Mouse (Mus musculus) limb, embryonic 14.5 days (tissue): Measurements from ENCODE around the gene Gna14. TPM values are rescaled to one million over a fixed set of nuclear protein-coding genes. Genes with fewer than 3 reads are reported as not detected.
A peak's percentile ranks its signal among the peaks of the same experiment; 100 is the strongest.

Experiments used
- ATAC-seq: fragments of 200-750 bp; cut with Nextera tagmentation; 2 replicates; pipeline ENCODE4 v1.8.0; 2017; ENCODE audit warnings: low read depth, moderate number of reproducible peaks, moderate TSS enrichment; ENCODE audit not compliant: low FRiP score
- DNase-seq: peaks from one replicate; pipeline ENCODE4 v3.0.0-alpha.2; 2015; ENCODE audit warnings: low spot score
- H3K27ac ChIP-seq: fragments of 300-500 bp; sonication (generic); replicated peaks from 2 replicates; pipeline ENCODE4 v1.5.1; 2014; ENCODE audit warnings: low read depth, mild to moderate bottlenecking, low read length, moderate library complexity, mixed read lengths
- H3K27me3 ChIP-seq: fragments of 300-500 bp; sonication (generic); 2 replicates; pipeline ENCODE4 v1.6.1; 2014; ENCODE audit warnings: low read length, mixed read lengths; ENCODE audit not compliant: control insufficient read depth, insufficient read depth
- H3K36me3 ChIP-seq: fragments of 300-500 bp; sonication (generic); 2 replicates; pipeline ENCODE4 v1.6.1; 2014; ENCODE audit warnings: mild to moderate bottlenecking, low read length, moderate library complexity, mixed read lengths; ENCODE audit not compliant: control insufficient read depth, insufficient read depth
- H3K4me1 ChIP-seq: fragments of 300-500 bp; sonication (generic); 2 replicates; pipeline ENCODE4 v1.6.1; 2014; ENCODE audit warnings: antibody characterized with exemption, low read length, mixed read lengths; ENCODE audit not compliant: control insufficient read depth, insufficient read depth
- H3K4me2 ChIP-seq: fragments of 300-500 bp; sonication (generic); replicated peaks from 2 replicates; pipeline ENCODE4 v1.6.1; 2014; ENCODE audit warnings: low read depth, mild to moderate bottlenecking, low read length, moderate library complexity; ENCODE audit not compliant: severe bottlenecking
- H3K4me3 ChIP-seq: fragments of 300-500 bp; sonication (generic); replicated peaks from 2 replicates; pipeline ENCODE4 v1.5.1; 2014; ENCODE audit warnings: low read length
- H3K9ac ChIP-seq: fragments of 300-500 bp; sonication (generic); 2 replicates; pipeline ENCODE4 v1.6.1; 2014; ENCODE audit warnings: mild to moderate bottlenecking, low read depth, low read length, moderate library complexity; ENCODE audit not compliant: severe bottlenecking
- H3K9me3 ChIP-seq: fragments of 300-500 bp; sonication (generic); 2 replicates; pipeline ENCODE4 v1.6.1; 2016; ENCODE audit warnings: low read length; ENCODE audit not compliant: control insufficient read depth
- POLR2A ChIP-seq: fragments of 200-500 bp; IDR thresholded peaks from 2 replicates; pipeline ENCODE4 v1.8.0; 2012; ENCODE audit warnings: inconsistent platforms, mild to moderate bottlenecking, moderate library complexity, borderline replicate concordance; ENCODE audit not compliant: insufficient read depth, insufficient read length; ENCODE audit errors: extremely low read depth
- WGBS: fragments of 180-500 bp; shearing (Covaris S2); extraction: QIAGEN DNeasy Blood & Tissue Kit; methylation state at CpG from one replicate; pipeline ENCODE4 v1.1.7; 2014; 5-methylcytosine and 5-hydroxymethylcytosine counted together
- polyA plus RNA-seq, 2 experiments: library from polyadenylated mRNA; depleted of rRNA in 1 of 2; stranded (reverse) in 1 of 2; unstranded in 1 of 2; fragments of >200 nt; fragmentation: Nextera tagmentation in 1 of 2; extraction: Ambion mirVana in 1 of 2; gene quantifications; 2 replicates each; pipeline versions ENCODE4 v1.2.1 to v1.2.3; 2012 to 2014

The Gna14 gene
- polyA plus RNA-seq, 2 experiments = 4.0 to 4.3 TPM

DNA sequence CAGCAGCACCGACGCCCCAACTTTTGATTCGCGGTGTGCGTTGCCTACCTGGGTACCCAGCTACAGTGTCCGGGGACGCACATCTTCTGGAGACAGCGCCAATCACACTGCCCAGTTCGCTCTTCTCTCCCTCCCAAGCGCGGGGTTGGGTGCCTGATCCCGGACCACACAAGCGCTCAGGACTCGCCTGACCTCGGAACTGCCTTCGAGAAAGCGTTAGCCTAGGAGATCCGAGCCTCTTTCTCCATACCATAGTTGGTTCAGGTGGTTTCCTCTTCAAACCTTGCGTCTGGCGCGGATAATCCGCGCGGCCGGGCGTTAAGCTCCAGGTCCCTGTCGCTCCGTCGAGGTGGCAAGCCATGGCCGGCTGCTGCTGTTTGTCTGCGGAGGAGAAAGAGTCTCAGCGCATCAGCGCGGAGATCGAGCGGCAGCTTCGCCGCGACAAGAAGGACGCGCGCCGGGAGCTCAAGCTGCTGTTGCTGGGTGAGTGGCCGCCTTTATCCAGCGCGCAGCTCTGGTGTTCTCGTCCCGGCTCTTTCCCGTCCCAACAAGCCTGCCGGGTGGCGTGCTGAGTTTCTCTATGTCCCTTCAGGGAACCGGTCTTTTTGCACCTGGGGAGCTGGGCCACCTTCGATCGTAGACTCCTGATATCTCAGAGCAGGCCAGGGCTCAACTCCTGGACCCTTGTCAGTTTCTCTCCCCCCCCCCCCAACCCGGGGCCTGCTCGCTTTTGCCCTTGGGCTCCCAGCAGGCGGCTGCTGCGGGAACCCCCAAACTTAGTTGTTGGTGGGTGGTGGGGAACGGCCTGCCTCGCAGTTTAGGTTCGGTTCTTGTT is 990 bp downstream of the Gna14 start:
- H3K27ac ChIP-seq = no peak overlapping the region
- WGBS = 3% methylated on average over 59 of the region's 61 CpGs
- H3K4me2 ChIP-seq = peak overlapping the region; percentile 59
- no peaks in the 10 kb centered on the region for H3K36me3 ChIP-seq
- H3K4me3 ChIP-seq = peak overlapping the region; percentile 43
- peak overlapping the region; percentile 41 for H3K9ac ChIP-seq
- peak; percentile 34 for DNase-seq
- no peaks in the 10 kb centered on the region for H3K9me3 ChIP-seq
- H3K4me1 ChIP-seq = peaks cover 11% of the 10 kb centered on the region
- peaks cover 30% of the 10 kb centered on the region for H3K27me3 ChIP-seq
- no peak for TF ChIP-seq POLR2A
- no peak for ATAC-seq

GRCm38 (mm10) chr19:16437170-16437483 is 1.6 kb downstream of the Gna14 start:
- no peak for TF ChIP-seq POLR2A
- peaks cover 30% of the 10 kb centered on the region for H3K27me3 ChIP-seq
- no peaks in the 10 kb centered on the region for H3K9me3 ChIP-seq
- H3K4me3 ChIP-seq = peak overlapping the region; percentile 43; the same call in 1 of the 2 replicates
- 44% methylated on average over 4 of the region's 4 CpGs for WGBS
- DNase-seq (no peak), ATAC-seq (no peak)
- no peak overlapping the region for H3K9ac ChIP-seq
- no peaks in the 10 kb centered on the region for H3K36me3 ChIP-seq
- H3K4me1 ChIP-seq = peaks cover 11% of the 10 kb centered on the region
- peak overlapping the region; percentile 59 for H3K4me2 ChIP-seq
- H3K27ac ChIP-seq = no peak overlapping the region

- H3K9me3 ChIP-seq = no peaks in the 10 kb centered on the region
- WGBS = 70% methylated on average over 5 of the region's 5 CpGs
- no peak overlapping the region for H3K27ac ChIP-seq
- ATAC-seq (no peak), DNase-seq (no peak)
- H3K27me3 ChIP-seq = peaks cover 30% of the 10 kb centered on the region
- H3K9ac ChIP-seq = no peak overlapping the region
- no peak for TF ChIP-seq POLR2A
- peaks cover 11% of the 10 kb centered on the region for H3K4me1 ChIP-seq
- no peaks in the 10 kb centered on the region for H3K36me3 ChIP-seq
- H3K4me2 ChIP-seq = 0 out of 2 replicates have a peak overlapping the region, but pooled peaks have one; percentile 59
- H3K4me3 ChIP-seq = no peak overlapping the region
These were observed 2.3 kb downstream of the Gna14 start for GRCm38 (mm10) chr19:16437906-16438305.

GRCm38 (mm10) chr19:16439278-16439677 is 3.7 kb downstream of the Gna14 start:
- Histone ChIP-seq H3K9me3 (no peaks in the 10 kb centered on the region), H3K4me3 (no peak overlapping the region), H3K4me1 (peaks cover 11% of the 10 kb centered on the region), H3K27ac (no peak overlapping the region), H3K27me3 (peaks cover 30% of the 10 kb centered on the region), H3K9ac (no peak overlapping the region), H3K36me3 (no peaks in the 10 kb centered on the region), H3K4me2 (no peak overlapping the region)
- DNase-seq (no peak), ATAC-seq (no peak)
- no peak for TF ChIP-seq POLR2A
- 56% methylated on average over 4 of the region's 4 CpGs for WGBS

- H3K4me2 ChIP-seq = no peak overlapping the region
- H3K27me3 ChIP-seq = peaks cover 30% of the 10 kb centered on the region
- 38% methylated on average over 13 of the region's 13 CpGs for WGBS
- H3K27ac ChIP-seq = no peak overlapping the region
- TF ChIP-seq POLR2A = no peak
- peaks cover 11% of the 10 kb centered on the region for H3K4me1 ChIP-seq
- no peak for DNase-seq
- no peaks in the 10 kb centered on the region for H3K9me3 ChIP-seq
- no peak overlapping the region for H3K9ac ChIP-seq
- H3K4me3 ChIP-seq = no peak overlapping the region
- ATAC-seq = no peak
- H3K36me3 ChIP-seq = no peaks in the 10 kb centered on the region
These were observed 4.3 kb downstream of the Gna14 start for GRCm38 (mm10) chr19:16439834-16440233.
